28 mouse cellular contexts compared by ENCODE assay signal in genomic region chr12:117236981-117237380, GRCm38 (mm10).
DNase-seq lines count a peak whose midpoint lies in the region; ATAC-seq and TF ChIP-seq lines count a peak whose summit lies in the region.
"Had no signal": no experiment of that assay in that cellular context is flagged by ENCODE, and none has a peak within 500 bp of the region (broad histone marks: within the 10 kb centered on the region; RNA-seq: fewer than 3 reads in every experiment).

No protein-coding gene starts in this region.

- no peak overlapping the region for H3K9ac ChIP-seq in midbrain, embryonic 16.5 days (ENCODE audit: low read depth, low read length)
- no peak overlapping the region for H3K9ac ChIP-seq in midbrain, embryonic 15.5 days
- no peak overlapping the region for H3K9ac ChIP-seq in midbrain, postnatal 0 days (replicated peaks; ENCODE audit: low read length, poor library complexity, severe bottlenecking)
- H3K9ac ChIP-seq: embryonic facial prominence, embryonic 13.5 days; embryonic facial prominence, embryonic 15.5 days; forebrain, embryonic 12.5 days had no signal

- peak overlapping the region; percentile 14; the same call in 1 of the 2 replicates for H3K27ac ChIP-seq in midbrain, embryonic 10.5 days (replicated peaks)
- H3K27ac ChIP-seq in midbrain, embryonic 16.5 days (ENCODE audit: low read length), result no peak overlapping the region
- H3K27ac ChIP-seq in midbrain, embryonic 15.5 days, result 0 out of 2 replicates have a peak overlapping the region, but pooled peaks have one; percentile 18
- no peak overlapping the region for H3K27ac ChIP-seq in midbrain, postnatal 0 days (ENCODE audit: low read depth, low read length)
- H3K27ac ChIP-seq: embryonic facial prominence, embryonic 13.5 days; embryonic facial prominence, embryonic 15.5 days; forebrain, embryonic 10.5 days; forebrain, embryonic 12.5 days had no signal

- no peaks in the 10 kb centered on the region for H3K27me3 ChIP-seq in midbrain, embryonic 10.5 days (ENCODE audit: low read depth, poor library complexity, severe bottlenecking)
- no peaks in the 10 kb centered on the region for H3K27me3 ChIP-seq in midbrain, embryonic 16.5 days (ENCODE audit: control insufficient read depth, insufficient read depth, low read depth, low read length)
- H3K27me3 ChIP-seq in midbrain, embryonic 15.5 days (replicated peaks), result no peaks in the 10 kb centered on the region
- H3K27me3 ChIP-seq in midbrain, postnatal 0 days (ENCODE audit: insufficient read depth, low read length), result no peaks in the 10 kb centered on the region
- H3K27me3 ChIP-seq: embryonic facial prominence, embryonic 13.5 days; embryonic facial prominence, embryonic 15.5 days had no signal

- H3K36me3 ChIP-seq in midbrain, embryonic 10.5 days, result peaks cover 98% of the 10 kb centered on the region
- peaks cover 22% of the 10 kb centered on the region for H3K36me3 ChIP-seq in midbrain, embryonic 16.5 days (ENCODE audit: control insufficient read depth, insufficient read depth, low read length)
- H3K36me3 ChIP-seq in midbrain, embryonic 15.5 days (replicated peaks), result peaks cover 36% of the 10 kb centered on the region; the same call in 1 of the 2 replicates
- H3K36me3 ChIP-seq in midbrain, postnatal 0 days (ENCODE audit: insufficient read depth, low read length), result peaks cover 46% of the 10 kb centered on the region
- H3K36me3 ChIP-seq: embryonic facial prominence, embryonic 13.5 days; embryonic facial prominence, embryonic 15.5 days; G1E had no signal

- no peaks in the 10 kb centered on the region for H3K9me3 ChIP-seq in midbrain, embryonic 10.5 days (replicated peaks)
- no peaks in the 10 kb centered on the region for H3K9me3 ChIP-seq in midbrain, embryonic 16.5 days (replicated peaks; ENCODE audit: control insufficient read depth, low read length, poor library complexity, severe bottlenecking)
- no peaks in the 10 kb centered on the region for H3K9me3 ChIP-seq in midbrain, embryonic 15.5 days
- no peaks in the 10 kb centered on the region for H3K9me3 ChIP-seq in midbrain, postnatal 0 days (ENCODE audit: low read length)
- H3K9me3 ChIP-seq: embryonic facial prominence, embryonic 13.5 days; embryonic facial prominence, embryonic 15.5 days; forebrain, embryonic 10.5 days; forebrain, embryonic 12.5 days had no signal

- no peak overlapping the region for H3K4me3 ChIP-seq in midbrain, embryonic 10.5 days
- H3K4me3 ChIP-seq in midbrain, embryonic 16.5 days (ENCODE audit: low read depth, low read length), result no peak overlapping the region
- no peak overlapping the region for H3K4me3 ChIP-seq in midbrain, embryonic 15.5 days
- no peak overlapping the region for H3K4me3 ChIP-seq in midbrain, postnatal 0 days (ENCODE audit: low read depth, low read length)
- H3K4me3 ChIP-seq: embryonic facial prominence, embryonic 13.5 days; embryonic facial prominence, embryonic 15.5 days; erythroblast, embryonic 14.5 days; forebrain, embryonic 10.5 days; forebrain, embryonic 12.5 days had no signal

- peak; percentile 68; the same call in 1 of the 2 replicates for ATAC-seq in frontal cortex, adult (ENCODE audit: low TSS enrichment)
- ATAC-seq in midbrain, embryonic 16.5 days, result no peak
- no peak for ATAC-seq in midbrain, embryonic 15.5 days (replicated peaks)
- no peak for ATAC-seq in midbrain, postnatal 0 days (ENCODE audit: low FRiP score)
- ATAC-seq: activated CD4-positive, CD25-positive, alpha-beta regulatory T cell, adult 4 months; CD4-positive, CD25-positive, alpha-beta regulatory T cell, adult 4 months; forebrain, embryonic 14.5 days; Patski had no signal

- peaks cover 38% of the 10 kb centered on the region for H3K4me1 ChIP-seq in midbrain, embryonic 10.5 days
- peaks cover 6% of the 10 kb centered on the region for H3K4me1 ChIP-seq in midbrain, embryonic 16.5 days (ENCODE audit: control insufficient read depth, insufficient read depth, low read length)
- H3K4me1 ChIP-seq in midbrain, embryonic 15.5 days, result peaks cover 3% of the 10 kb centered on the region
- H3K4me1 ChIP-seq in midbrain, postnatal 0 days (ENCODE audit: insufficient read depth, low read length), result no peaks in the 10 kb centered on the region
- H3K4me1 ChIP-seq: embryonic facial prominence, embryonic 13.5 days; embryonic facial prominence, embryonic 15.5 days had no signal

- WGBS in midbrain, embryonic 10.5 days, result 87% methylated on average over 3 of the region's 3 CpGs
- 88% methylated on average over 3 of the region's 3 CpGs for WGBS in midbrain, embryonic 16.5 days
- WGBS in midbrain, embryonic 15.5 days, result 95% methylated on average over 3 of the region's 3 CpGs
- WGBS in midbrain, postnatal 0 days, result 91% methylated on average over 3 of the region's 3 CpGs

- H3K4me2 ChIP-seq in midbrain, embryonic 16.5 days (ENCODE audit: low read length), result no peak overlapping the region
- H3K4me2 ChIP-seq in midbrain, embryonic 15.5 days, result no peak overlapping the region
- no peak overlapping the region for H3K4me2 ChIP-seq in midbrain, postnatal 0 days (ENCODE audit: low read depth, low read length, poor library complexity, severe bottlenecking)
- H3K4me2 ChIP-seq: embryonic facial prominence, embryonic 13.5 days; embryonic facial prominence, embryonic 15.5 days; forebrain, embryonic 12.5 days had no signal

- TF ChIP-seq CTCF in midbrain, postnatal 0 days (IDR thresholded peaks at IDR 0.05), result no peak

- DNase-seq in frontal cortex, adult 2 months (ENCODE audit: extremely low spot score in 1 of 2, low spot score in 1 of 2), result no peak
- DNase-seq in midbrain, embryonic 10.5 days (ENCODE audit: low spot score), result no peak
- no peak for DNase-seq in midbrain, postnatal 0 days (ENCODE audit: low spot score)
- DNase-seq in brain, adult 2 months (ENCODE audit: low read depth, low spot score), result peak; percentile 54
- DNase-seq: adrenal gland, adult 8-10 months; adrenal gland, postnatal 14 days; adrenal gland, postnatal 36 days; B cell, adult 2 months; cerebellum, adult 11 months; cerebellum, adult 18-20 months; cerebellum, adult 8-10 months; cerebellum, adult 9-11 months; cerebellum, postnatal 14 days; cerebellum, postnatal 36 days; embryo, embryonic 11 days had no signal

Comparison
In these comparisons a context has a peak if more than half of its experiments do, and no peak if none do; other contexts are left out.
1. H3K27ac ChIP-seq: peak in midbrain, embryonic 10.5 days (single experiment) and midbrain, embryonic 15.5 days (single experiment); none in midbrain, embryonic 16.5 days (single experiment) and midbrain, postnatal 0 days (single experiment).